Mouse (Mus musculus): Measurements from ENCODE around the gene Cdc14a.
A peak's percentile ranks its signal among the peaks of the same experiment; 100 is the strongest.
"Not testable (repeated sequence)": the region's sequence is repeated elsewhere in the genome, so short reads cannot be mapped to it uniquely, and the experiment has no call there.

Gene Cdc14a

GRCm38 (mm10) chr3:116366125-116366524 lies 57.7 kb downstream of the Cdc14a start:
- DNase-seq, result no peak

- DNase-seq, result no peak
Measured at GRCm38 (mm10) chr3:116361906-116362305, 61.9 kb downstream of the Cdc14a start.

- DNase-seq, result no peak
Measured at GRCm38 (mm10) chr3:116361101-116361500, 62.7 kb downstream of the Cdc14a start.

- no peak for DNase-seq
Measured at GRCm38 (mm10) chr3:116357866-116358265, 66.0 kb downstream of the Cdc14a start.

- no peak for DNase-seq
Measured at GRCm38 (mm10) chr3:116357180-116357579, 66.7 kb downstream of the Cdc14a start.

GRCm38 (mm10) chr3:116355026-116355788 lies 68.6 kb downstream of the Cdc14a start:
- no peak for DNase-seq

GRCm38 (mm10) chr3:116352486-116352885 lies 71.3 kb downstream of the Cdc14a start:
- DNase-seq, result peak; percentile 36

- no peak for DNase-seq
Measured at GRCm38 (mm10) chr3:116350389-116350967, 73.4 kb downstream of the Cdc14a start.

GRCm38 (mm10) chr3:116347571-116347970 lies 76.3 kb downstream of the Cdc14a start:
- DNase-seq, result not testable (repeated sequence)

GRCm38 (mm10) chr3:116345245-116345644 lies 78.6 kb downstream of the Cdc14a start:
- no peak for DNase-seq

GRCm38 (mm10) chr3:116342251-116342650 lies 81.6 kb downstream of the Cdc14a start:
- DNase-seq, result no peak

- DNase-seq, result peak; percentile 81
Measured at GRCm38 (mm10) chr3:116340950-116341624, 82.7 kb downstream of the Cdc14a start.

- DNase-seq, result no peak
Measured at GRCm38 (mm10) chr3:116340281-116340680, 83.6 kb downstream of the Cdc14a start.

- no peak for DNase-seq
Measured at GRCm38 (mm10) chr3:116338616-116339015, 85.2 kb downstream of the Cdc14a start.

GRCm38 (mm10) chr3:116337840-116338239 lies 86.0 kb downstream of the Cdc14a start:
- DNase-seq, result no peak

GRCm38 (mm10) chr3:116335036-116335435 lies 88.8 kb downstream of the Cdc14a start:
- no peak for DNase-seq

- DNase-seq, result no peak
Measured at GRCm38 (mm10) chr3:116333711-116334110, 90.1 kb downstream of the Cdc14a start.

- DNase-seq, result peak; percentile 43
Measured at GRCm38 (mm10) chr3:116333229-116333628, 90.6 kb downstream of the Cdc14a start.

- DNase-seq, result peak; percentile 73
Measured at GRCm38 (mm10) chr3:116331811-116332464, 91.9 kb downstream of the Cdc14a start.

- DNase-seq, result no peak
Measured at GRCm38 (mm10) chr3:116329976-116330375, 93.9 kb downstream of the Cdc14a start.

- peak; percentile 41 for DNase-seq
Measured at GRCm38 (mm10) chr3:116329023-116329762, 94.6 kb downstream of the Cdc14a start.

GRCm38 (mm10) chr3:116327616-116328004 lies 96.2 kb downstream of the Cdc14a start:
- no peak for DNase-seq
